Mouse (Mus musculus) testis, postnatal 10 days (tissue): ENCODE results near the gene Gli2.

Source experiments
- DNase-seq: peaks from one replicate; pipeline ENCODE4 v3.0.0; 2021; ENCODE audit warnings: low spot score

The Gli2 gene

DNA sequence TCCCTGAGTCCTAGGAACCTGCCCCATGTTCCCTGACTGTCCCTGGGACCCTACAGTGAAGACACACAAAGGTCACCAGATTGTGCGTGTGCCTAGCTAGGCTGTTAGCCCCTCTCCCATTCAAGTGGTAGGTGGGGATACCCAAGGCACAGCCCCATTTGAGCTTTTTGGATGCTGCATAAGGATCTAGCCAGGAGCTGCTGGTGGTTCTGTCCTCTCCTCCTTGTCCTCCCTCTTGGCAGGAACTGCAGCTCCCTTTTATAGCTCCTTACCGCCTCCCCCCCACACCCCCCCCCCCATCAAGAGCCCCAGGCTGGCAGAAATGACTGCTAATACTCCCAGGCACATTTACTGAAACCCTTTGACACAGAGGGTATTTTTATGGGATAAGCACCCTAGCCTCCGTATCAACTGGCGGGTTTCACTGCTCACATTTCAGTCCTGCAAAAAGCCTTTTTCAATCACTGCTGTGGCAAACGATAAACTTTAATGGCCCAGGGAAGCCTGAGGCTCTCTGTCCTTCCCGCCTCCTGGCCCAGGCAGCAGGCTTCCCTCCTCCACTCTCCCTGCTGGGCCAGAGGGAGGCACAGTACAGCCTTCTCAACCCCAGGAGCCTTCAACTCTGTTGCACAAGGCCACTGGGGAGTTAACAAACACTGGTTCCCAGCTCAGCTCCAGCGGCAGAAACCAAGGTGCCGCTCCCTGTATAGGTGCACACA lies 151.4 kb downstream of the Gli2 start:
- DNase-seq = no peak

DNA sequence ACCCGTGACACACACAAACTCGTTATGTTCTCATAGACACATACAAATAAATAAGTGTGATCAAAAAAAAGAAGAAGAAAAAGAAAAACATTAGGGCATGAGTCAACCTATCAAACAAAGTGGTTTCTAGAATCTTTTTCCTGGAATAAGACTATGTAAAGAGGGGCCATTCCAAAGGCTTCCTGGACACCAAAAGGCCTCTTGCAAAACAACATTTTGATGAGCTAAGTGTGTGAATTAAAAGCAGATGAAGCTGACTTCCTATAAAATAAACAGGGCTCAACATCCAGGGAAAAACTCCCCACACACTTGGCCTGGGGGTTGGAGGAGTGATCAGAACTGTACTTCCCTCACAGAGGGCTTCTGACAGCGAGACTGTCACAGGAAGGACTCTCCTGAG lies 155.1 kb downstream of the Gli2 start:
- no peak for DNase-seq

DNA sequence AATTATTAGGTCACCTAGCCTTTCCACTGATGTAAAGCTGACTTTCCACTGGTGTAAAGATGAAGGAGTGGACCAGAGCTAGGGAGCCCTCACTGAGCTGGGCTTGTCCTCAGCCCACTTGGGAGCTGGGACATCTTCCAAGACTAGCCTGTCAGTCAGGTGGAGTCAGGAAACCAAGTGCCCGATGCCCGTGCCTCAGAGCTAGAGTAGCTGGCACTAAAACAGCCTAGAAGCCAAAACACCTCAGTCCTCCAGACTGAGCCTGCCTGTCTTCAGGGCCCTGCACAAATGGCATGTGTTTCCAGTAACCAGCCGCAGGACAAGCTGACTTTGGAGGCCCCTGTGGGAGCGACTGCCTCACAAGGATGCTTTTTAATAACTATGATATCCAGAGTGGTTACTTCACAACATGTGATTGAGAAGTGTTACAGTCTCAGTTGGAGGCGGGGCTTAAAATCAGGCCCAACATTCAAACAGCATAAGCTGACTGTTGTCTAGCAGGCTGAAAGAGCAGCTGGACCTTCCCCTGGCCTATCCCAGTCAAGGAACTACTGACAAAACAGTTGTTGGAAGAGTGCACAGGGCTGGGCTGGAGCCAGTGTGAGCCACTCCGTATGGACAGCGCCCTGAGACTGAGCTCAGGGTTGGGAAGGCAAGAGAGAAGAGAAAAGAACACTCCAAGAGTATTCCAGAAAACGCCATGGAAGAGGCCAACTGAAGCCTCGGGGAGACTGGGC lies 158.2 kb downstream of the Gli2 start:
- peak; percentile 57 for DNase-seq

DNA sequence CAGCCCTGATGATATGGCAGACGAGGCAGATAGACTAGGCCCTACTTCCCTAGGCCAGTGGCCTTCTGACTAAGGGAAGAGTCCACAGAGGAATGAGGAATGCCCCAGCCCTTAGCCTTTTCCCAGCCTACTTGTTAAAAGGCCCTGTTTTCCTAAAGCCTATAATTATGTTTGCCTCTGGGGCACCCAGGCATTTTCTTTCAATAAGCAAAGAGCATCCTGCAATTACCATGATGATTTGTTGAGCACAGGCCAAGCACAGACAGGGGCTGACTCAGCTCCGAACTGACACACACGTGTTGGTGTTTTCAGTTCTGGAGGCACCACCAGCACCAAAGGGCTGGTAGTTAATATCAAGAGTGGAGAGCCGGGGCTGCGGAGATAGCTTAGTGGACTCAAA lies 162.0 kb downstream of the Gli2 start:
- DNase-seq = no peak

DNA sequence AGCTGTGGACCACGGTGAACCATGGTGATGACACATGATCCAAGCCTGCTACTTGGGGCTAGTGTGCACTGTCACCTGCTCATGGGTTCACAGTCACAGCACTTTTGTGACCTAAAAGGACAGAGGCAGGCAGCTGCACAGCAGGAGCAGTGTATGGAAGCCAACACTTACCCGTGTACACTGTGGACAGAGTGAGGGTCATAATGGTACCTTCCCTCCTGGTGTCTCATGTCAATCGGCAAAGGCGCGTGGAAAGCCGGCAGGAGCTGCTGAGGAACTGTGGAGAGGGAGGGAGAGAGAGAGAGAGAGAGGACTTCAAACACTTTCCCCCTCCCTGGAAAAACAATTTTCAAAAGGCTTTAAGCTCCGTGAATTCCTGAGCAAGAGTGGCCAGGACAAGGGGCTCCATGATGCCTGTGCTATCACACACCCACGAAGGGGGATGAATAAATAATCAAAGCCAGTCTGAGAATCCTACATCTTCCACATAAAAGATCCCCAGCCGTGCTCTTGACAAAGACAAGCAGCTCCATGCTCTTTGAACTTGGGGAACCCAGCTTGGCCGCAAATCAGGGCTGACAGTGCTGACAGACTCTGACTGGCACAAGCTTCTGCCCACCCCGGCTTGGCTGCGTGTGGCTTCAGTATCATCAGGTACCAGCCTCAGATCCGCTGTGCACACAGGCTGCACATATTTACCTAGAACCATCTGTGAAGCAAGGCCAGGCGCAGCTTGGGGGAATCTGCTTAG lies 163.1 kb downstream of the Gli2 start:
- no peak for DNase-seq

DNA sequence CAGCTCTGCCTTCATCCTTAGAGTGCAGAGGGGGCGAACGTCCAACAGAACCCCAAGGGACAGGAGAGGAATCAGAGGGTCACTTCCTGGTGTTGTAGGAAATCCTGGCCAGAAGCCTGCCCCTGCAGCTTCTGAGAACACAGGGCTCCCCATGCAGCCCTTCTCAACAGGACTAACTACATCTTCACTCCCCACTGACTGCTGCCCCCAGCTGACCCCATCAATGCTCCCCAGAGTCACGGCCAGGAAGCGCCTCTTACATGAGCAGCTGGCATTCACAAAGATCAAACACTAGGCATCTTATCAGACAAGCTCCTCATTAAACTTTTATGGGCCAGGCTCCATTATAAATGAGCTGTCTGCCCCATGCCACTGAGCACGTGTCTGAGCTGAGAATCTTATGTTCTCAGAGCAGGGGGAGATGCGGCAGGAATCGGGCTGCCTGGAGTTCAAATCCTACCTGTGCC lies 172.6 kb downstream of the Gli2 start:
- DNase-seq = no peak

DNA sequence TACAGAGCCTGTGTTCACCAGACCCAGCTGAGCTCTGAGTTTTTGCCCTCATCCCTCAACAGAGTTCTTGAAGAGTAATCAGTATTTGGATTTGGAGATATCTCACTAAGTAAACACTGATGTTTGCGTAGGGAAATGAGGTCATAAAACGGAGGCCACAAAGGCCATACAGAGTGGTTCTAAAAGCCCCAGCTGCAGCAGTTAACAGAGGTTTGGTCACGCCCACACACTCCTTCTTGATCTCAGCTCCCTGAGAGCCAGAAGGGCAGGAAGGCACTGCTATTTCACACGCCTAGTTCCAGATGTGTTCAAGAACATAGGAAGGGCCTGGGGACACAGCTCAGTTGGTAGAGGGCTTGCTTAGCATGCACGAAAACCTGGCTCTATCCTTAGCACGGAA lies 175.1 kb downstream of the Gli2 start:
- DNase-seq = no peak

DNA sequence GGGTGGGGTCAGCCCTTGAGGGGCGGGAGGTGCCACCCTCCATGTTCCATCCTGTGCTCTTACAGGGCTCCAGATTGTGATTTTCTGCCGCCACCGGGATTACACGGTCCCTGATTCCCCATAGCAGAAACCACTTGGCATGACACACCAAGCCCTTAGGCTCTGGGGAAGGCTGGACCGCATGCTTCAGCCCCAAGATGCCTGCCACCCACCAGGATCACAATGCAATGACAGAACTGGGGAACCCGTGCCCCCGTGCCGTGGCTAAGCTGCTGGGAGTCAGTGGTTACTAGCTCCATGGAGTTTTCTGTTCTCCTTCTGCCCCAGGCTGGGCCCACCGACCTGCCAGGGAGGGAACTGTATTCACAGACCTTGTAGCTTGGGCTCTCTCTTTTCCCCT lies 178.2 kb downstream of the Gli2 start:
- no peak for DNase-seq

DNA sequence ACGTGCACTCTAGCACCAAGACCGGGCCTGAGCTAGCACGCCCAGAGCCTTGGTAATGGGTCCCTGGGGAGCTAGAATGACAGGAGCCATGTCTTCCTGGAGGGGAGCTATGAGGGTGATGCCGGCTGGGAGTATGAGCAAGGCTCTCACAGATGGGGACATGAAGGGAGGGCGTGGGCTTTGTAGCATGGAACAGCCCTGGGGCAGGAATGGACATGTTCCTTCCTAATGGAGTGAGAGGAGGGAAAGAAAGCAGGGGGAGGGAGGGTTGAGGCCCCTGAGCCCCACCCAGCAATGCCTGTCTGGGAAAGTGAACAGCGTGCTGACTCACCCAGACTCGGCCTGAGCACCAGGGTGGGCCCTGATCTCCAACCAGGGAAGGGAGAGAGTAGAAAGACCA lies 179.9 kb downstream of the Gli2 start:
- no peak for DNase-seq

DNA sequence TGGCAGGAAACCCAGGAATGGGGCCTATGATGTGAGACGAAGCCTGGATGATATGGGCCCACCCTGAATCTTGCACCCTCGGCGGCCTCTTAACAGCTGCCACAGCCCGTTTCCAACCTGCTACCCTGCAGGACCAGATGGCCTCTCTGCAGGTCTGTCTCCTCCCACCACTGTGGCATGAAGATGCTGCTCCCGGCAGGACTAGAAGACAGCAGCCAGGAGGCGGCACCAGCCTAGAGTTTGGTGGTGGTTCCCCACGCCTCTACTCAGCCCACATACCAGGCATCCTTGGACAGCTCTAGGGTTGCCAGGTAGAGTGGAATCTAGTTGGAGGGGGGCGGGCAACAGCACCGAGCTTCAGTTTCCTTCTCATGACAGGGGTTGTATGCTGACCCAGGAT lies 188.7 kb downstream of the Gli2 start:
- DNase-seq = no peak

DNA sequence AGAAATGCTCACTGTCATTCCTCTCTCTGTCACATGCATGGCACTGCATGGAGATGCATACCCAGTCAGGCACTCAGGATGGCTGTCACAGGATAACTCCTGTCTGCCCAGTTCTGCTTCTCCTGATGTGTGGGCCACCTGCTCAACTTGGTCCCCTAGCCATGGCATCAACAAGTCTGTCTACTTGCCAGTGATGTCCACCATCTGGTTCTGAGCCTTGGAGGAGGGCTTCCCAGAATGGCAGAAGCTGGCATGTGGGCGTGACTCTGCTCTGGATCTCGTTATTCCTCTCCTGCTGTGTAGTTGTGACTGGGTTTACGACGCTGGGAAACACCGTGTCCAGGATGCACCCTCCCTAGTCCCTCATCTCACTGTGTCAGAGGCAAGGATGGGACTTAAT lies 189.4 kb downstream of the Gli2 start:
- no peak for DNase-seq

DNA sequence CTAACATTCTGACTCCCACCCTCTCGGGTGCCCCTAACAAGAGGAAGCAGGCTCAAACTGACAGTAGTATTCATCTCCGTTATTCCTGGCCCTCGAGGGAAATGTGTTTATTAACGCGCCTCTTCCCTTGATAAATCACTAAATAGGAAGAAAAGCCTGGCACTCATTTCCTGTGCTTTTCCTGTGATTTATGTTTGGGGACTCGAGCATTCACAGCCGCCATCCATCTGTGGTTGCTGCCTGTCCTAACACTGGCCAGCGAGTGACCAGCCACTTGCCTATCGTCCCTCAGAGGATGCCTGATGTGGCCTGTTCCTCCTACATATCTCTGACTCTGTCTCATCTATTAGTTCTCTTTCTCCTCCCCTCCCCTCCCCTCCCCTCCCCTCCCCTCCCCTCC lies 195.3 kb downstream of the Gli2 start:
- no peak for DNase-seq

DNA sequence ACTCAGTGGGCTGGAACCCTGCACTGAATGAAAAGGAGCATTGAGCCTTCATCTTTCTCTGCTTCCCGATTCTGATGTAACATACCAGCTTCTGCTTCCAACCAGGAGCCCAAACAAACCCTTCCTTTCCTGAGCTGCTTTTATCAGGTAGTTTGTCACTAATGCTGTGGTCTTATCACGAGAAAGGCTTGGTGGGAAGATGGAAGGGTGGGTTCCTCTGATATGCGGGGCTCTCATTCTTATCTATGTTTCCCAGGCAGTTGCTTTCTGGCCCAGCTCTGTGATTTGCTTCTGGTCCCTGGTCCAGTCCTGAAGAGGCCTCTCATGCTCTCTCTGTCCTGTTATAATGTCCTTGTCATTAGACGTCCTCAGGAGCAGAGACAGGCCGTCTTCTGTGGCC lies 222.8 kb downstream of the Gli2 start:
- DNase-seq = no peak

DNA sequence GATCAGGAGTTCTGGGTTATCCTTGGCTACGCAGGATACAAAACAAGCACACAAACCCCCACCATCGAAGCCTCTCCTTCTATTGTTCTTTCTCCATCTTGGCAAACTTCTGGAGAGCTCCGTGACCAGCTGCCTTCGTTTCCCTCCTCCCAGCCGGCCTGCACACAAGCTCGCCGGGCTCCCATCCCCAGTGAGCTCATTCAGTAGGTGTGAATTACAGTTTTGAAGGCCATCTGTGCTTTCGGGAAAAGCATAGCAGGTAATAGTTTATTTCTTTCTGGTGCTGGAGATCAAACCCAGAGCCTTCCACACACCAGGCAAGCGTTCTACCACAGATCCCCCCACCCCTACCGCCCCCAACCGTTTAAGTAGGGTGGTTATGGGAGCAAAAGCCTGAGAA lies 226.8 kb downstream of the Gli2 start:
- DNase-seq = no peak

DNA sequence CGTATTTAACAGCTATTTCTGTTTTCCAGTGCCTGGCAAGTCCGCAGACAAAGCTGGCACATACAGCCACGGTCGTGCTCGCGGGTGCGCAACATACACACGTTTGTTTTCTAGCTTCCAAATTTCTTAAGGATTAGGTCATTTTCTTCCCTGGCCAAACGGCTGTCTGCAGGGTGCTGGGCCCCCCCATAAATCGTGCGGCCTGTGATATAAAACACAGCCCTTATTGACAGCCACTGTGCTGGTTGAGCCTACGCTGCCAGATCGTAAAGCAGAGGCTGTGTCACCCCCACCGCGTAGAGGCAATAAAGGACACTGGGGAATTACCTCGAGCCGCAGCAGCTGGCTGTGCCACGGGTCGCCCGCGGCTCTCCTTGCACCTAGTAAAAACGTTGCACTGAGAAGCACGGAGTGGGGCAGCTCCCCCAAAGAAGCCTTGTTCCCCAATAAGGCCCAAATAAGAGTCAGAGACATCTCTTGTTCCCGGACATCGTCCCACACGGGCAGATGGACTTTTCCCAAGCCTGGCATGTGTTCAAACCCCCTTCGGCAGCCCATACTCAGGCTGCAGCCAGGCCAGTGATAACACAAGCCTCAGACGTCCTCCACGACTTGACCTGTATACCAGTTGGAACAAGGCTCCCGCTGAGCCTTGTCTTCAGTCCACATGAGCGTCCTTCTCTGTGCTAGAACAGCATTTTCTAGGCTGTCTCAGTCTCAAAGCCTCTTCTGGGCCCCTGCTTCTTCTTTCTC lies 227.8 kb downstream of the Gli2 start:
- DNase-seq = no peak

DNA sequence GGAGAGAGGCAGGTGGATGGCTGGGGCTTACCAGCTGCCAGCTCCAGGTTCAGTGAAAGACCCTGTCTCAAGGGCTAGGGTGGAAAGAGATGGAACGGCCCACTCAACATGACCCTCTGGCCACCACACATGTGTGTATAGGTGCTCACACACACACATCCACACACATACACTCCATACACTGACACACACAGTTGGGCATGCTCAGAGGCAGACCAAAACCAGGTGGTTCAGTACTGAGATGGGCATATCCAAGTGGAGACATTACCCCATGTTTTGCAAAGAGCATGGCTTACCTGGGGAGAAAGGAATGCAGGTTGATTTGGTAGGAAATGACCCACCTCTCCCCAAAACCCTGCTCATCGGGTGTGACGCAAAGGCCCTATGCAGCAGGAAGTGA lies 228.4 kb downstream of the Gli2 start:
- DNase-seq = no peak

DNA sequence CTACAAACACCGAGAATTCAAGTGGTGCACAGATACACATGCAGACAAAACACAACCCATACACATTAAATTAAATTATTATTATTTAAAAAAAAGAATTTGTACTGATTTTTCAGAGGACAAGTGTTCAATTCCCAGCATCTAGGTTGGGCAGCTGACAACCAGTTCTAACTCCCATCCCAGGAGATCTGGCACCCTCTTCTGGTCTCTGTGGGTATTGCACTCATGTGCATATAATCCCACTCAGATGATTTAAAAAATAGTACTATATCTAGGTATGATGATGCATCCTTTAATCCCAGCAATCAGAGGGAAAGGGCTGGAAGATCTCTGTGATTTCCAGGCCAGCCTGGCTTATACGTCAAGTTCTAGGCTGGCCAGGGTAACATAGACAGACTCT lies 231.2 kb downstream of the Gli2 start:
- DNase-seq = no peak

DNA sequence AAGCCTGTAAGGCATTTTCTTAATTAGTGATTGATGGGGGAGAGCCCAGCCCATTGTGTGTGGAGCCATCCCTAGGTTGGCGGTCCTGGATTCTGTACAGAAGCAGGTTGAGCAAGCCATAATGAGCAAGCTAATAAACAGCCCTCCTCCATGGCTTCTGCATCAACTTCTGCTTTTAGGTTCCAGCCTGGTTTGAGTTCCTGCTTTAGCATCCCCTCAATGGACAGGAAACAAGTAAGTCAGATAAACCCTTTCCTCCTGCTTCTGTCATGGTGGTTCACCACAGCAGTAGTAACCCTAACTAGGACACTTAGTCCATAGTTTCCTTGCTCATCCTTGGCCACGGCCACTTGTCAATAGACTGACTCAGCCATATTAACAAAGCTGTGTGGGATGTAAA lies 238.4 kb downstream of the Gli2 start:
- no peak for DNase-seq

DNA sequence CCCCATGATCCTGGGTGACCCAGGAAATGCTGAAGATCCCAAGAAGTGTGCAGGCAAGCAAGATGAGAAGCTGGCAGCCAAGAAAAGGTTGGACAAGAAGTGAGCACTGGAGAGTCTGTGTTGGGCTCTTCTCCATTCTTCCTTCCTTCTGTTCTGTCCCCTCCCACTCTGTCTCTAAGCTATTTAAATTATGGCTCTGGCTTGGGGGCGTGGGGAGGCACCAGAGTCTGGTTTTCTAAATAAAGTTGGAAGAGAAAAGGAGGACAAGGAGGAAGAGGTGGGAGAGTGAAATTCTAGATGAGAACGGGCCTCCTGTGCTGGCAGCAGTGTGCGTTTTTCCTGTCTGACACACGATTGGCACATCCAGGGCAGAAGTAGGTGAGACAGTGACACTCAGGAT lies 243.1 kb downstream of the Gli2 start:
- no peak for DNase-seq

DNA sequence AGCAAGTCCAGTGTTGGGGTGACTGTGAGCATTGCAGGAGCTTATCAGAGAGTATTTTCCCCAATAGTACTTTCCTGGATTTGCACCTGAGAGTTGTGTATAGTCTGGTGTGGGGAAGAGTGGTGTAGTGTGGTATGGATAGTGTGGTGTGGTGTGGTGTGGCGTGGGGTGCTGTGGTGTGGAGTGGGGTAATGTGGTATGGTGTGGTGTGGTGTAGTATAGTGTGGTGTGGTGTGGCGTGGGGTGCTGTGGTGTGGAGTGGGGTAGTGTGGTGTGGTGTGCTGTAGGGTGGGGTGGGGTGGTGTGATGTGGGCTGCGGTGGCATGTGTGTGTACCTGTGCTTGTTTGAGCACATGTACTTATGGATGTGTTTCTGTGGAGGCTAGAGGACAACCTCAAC lies 246.7 kb downstream of the Gli2 start:
- no peak for DNase-seq

DNA sequence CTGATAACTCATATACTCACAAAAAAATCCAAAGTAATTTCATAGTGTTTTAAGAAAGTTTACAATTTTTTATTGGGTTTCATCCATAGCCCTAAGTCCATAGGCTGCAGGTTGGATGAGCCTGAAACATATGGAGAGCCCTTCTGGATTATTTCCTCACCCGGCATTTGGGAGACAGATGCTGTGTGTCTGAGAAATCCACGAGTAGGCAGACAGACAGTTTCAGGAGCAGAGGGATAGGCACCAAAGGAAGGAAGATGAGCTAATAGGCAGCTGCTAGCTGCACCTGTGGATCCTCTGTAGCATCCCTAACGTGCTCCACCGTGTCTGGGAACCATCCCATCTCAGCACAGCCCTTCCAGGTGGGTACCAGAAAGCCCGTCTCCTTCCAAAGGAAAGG lies 251.3 kb downstream of the Gli2 start:
- DNase-seq = no peak

DNA sequence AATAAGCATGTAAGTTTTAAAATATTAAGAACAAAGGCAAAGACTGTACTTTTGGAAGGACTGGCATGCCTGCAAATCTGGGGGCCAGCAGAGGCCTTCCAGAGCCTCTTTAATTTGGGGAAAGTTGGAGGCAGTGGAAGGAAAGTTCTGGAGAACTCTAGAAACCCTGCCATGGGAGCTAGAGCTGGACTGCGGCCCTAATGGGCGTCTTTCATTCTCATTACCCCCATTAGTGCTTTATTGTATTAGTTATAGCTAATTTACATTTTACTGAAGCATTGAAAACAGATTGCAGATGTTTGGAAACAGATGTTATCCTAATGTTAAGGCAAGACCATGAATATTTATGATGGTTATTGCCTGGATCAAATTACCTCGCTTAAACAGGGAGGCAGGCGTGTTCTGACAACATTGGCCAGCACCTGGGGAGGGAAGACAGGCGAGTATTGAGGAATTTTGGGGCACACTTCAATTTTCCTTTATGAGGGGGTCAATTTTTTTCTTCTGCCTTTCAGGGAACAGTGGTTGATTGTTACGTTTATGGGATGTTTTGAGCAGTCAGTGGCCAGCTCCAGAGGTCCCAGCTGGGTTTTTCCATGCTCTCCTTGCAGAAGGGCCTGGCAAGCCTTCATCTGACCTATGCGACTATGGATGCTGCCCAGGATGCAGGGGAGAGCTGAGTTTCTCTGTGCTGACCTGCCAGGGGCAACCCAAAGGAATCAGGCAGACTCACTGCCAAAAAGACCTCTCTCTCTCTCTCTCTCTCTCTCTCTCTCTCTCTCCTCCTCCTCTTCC lies 253.9 kb downstream of the Gli2 start:
- no peak for DNase-seq
